Mouse (Mus musculus): Measurements from ENCODE around the gene Cib4. TPM values are rescaled to one million over a fixed set of nuclear protein-coding genes. Genes with fewer than 3 reads are reported as not detected.
A peak's percentile ranks its signal among the peaks of the same experiment; 100 is the strongest.

The Cib4 gene
- polyA plus RNA-seq, 1 experiment from 2014 or later = not detected

DNA sequence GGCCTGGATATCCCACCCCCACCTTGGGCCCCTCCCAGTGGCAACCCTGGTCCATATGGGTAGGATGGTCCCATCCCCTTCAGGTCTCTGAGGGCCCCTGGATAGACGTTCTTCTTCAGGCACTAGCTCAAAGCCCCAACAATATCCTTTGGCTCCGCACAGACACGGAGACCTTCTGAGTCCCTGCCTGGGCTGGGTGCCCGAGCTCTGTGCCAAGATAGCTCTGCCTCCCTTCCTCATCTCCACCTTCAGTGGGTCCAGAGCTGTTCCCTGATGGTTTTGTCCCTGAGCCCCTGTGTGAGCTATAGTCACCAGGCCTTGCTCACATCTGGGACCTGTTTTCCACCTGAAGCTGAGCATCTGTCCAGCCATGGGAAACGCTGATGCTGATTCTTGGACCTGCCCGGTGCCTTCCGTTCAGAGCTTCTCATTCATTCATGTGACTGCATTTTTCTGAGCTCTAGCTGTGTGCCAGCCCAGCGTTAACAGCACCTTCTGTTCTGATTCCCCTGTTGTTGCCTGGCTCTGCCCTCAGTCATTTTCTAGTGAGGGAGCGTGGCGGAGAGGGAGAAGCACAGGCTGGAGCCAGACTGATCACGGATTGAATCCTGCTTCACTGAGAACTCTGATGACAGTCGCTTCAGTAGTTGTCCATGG, 32.1 kb upstream of the Cib4 start:
- Histone ChIP-seq H3K4me1 (ENCODE audit: control insufficient read depth, insufficient read depth, low read length) (peaks cover 2% of the 10 kb centered on the region; the same call in 1 of the 2 replicates), H3K9me3 (replicated peaks; ENCODE audit: control insufficient read depth, low read length) (no peaks in the 10 kb centered on the region), H3K9ac (ENCODE audit: low read length) (no peak overlapping the region), H3K27ac (ENCODE audit: low read length) (no peak overlapping the region), H3K36me3 (ENCODE audit: control insufficient read depth, insufficient read depth, low read length) (no peaks in the 10 kb centered on the region), H3K4me3 (replicated peaks; ENCODE audit: low read length) (no peak overlapping the region), H3K27me3 (ENCODE audit: control insufficient read depth, insufficient read depth, low read length) (no peaks in the 10 kb centered on the region), H3K4me2 (ENCODE audit: low read depth, low read length) (no peak overlapping the region)
- ATAC-seq (ENCODE audit: insufficient read depth, low FRiP score) = no peak
- 80% methylated on average over 12 of the region's 12 CpGs for WGBS

- Histone ChIP-seq H3K4me2 (ENCODE audit: low read depth, low read length) (no peak overlapping the region), H3K4me3 (replicated peaks; ENCODE audit: low read length) (no peak overlapping the region), H3K9me3 (replicated peaks; ENCODE audit: control insufficient read depth, low read length) (no peaks in the 10 kb centered on the region), H3K27me3 (ENCODE audit: control insufficient read depth, insufficient read depth, low read length) (no peaks in the 10 kb centered on the region), H3K4me1 (ENCODE audit: control insufficient read depth, insufficient read depth, low read length) (peaks cover 2% of the 10 kb centered on the region; the same call in 1 of the 2 replicates), H3K9ac (ENCODE audit: low read length) (no peak overlapping the region), H3K36me3 (ENCODE audit: control insufficient read depth, insufficient read depth, low read length) (no peaks in the 10 kb centered on the region), H3K27ac (ENCODE audit: low read length) (no peak overlapping the region)
- ATAC-seq (ENCODE audit: insufficient read depth, low FRiP score) = no peak
- 68% methylated on average over 9 of the region's 9 CpGs for WGBS
These were observed 31.6 kb upstream of the Cib4 start for GRCm38 (mm10) chr5:30577251-30577650.

GRCm38 (mm10) chr5:30576233-30576632, 30.6 kb upstream of the Cib4 start:
- H3K4me3 ChIP-seq (replicated peaks; ENCODE audit: low read length) = no peak overlapping the region
- no peak overlapping the region for H3K9ac ChIP-seq (ENCODE audit: low read length)
- no peaks in the 10 kb centered on the region for H3K9me3 ChIP-seq (replicated peaks; ENCODE audit: control insufficient read depth, low read length)
- WGBS = 80% methylated on average over 7 of the region's 7 CpGs
- ATAC-seq (ENCODE audit: insufficient read depth, low FRiP score) = no peak
- no peak overlapping the region for H3K4me2 ChIP-seq (ENCODE audit: low read depth, low read length)
- H3K4me1 ChIP-seq (ENCODE audit: control insufficient read depth, insufficient read depth, low read length) = peaks cover 2% of the 10 kb centered on the region; the same call in 1 of the 2 replicates
- H3K36me3 ChIP-seq (ENCODE audit: control insufficient read depth, insufficient read depth, low read length) = no peaks in the 10 kb centered on the region
- no peak overlapping the region for H3K27ac ChIP-seq (ENCODE audit: low read length)
- H3K27me3 ChIP-seq (ENCODE audit: control insufficient read depth, insufficient read depth, low read length) = no peaks in the 10 kb centered on the region

GRCm38 (mm10) chr5:30574367-30574766, 28.7 kb upstream of the Cib4 start:
- H3K27me3 ChIP-seq (ENCODE audit: control insufficient read depth, insufficient read depth, low read length) = no peaks in the 10 kb centered on the region
- H3K4me2 ChIP-seq (ENCODE audit: low read depth, low read length) = no peak overlapping the region
- H3K4me1 ChIP-seq (ENCODE audit: control insufficient read depth, insufficient read depth, low read length) = peaks cover 2% of the 10 kb centered on the region; the same call in 1 of the 2 replicates
- no peaks in the 10 kb centered on the region for H3K36me3 ChIP-seq (ENCODE audit: control insufficient read depth, insufficient read depth, low read length)
- no peak for ATAC-seq (ENCODE audit: insufficient read depth, low FRiP score)
- H3K4me3 ChIP-seq (replicated peaks; ENCODE audit: low read length) = no peak overlapping the region
- H3K9ac ChIP-seq (ENCODE audit: low read length) = no peak overlapping the region
- H3K9me3 ChIP-seq (replicated peaks; ENCODE audit: control insufficient read depth, low read length) = no peaks in the 10 kb centered on the region
- WGBS = 82% methylated on average over 8 of the region's 8 CpGs
- no peak overlapping the region for H3K27ac ChIP-seq (ENCODE audit: low read length)

DNA sequence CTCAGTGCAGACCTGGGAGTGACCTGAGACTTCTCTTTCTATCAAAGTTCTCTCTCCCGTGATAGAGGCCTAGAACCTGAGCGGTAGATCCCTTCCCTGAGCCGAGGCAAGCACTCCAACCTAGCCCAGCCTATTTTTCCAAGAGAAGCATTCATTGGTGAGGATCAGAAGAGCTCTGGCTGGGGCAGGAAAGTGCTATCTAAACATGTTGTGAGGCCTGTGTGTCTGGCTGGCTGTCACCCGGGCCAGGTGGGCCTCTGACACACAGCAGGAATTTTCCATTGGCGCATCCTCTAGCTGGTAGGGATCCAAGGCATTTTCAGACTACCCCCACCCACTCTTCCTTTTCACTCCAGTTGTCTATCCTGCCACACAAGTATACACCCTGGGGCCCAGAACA, 26.2 kb upstream of the Cib4 start:
- Histone ChIP-seq H3K9me3 (replicated peaks; ENCODE audit: control insufficient read depth, low read length) (no peaks in the 10 kb centered on the region), H3K9ac (ENCODE audit: low read length) (no peak overlapping the region)
- 0 out of 2 replicates have a peak, but pooled peaks have one; percentile 26 for ATAC-seq (ENCODE audit: insufficient read depth, low FRiP score)

DNA sequence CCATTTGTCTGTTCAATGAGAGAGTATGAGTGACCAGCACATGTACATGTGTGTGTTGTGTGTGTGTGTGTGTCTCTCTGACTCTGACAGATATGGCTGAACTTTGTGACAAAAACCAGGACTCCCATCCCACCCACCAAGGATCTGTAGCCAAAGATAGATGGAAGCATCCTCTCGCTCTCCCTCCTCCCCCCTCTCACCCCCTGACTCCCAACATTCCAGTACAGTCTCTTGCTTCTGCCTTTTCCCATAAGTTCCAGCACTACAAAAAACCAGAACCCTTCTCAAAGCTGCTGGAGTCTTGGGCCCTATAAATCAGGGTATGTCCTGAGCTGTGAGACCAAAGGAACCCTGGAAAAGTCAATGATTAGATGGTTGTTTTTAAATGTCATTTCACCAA, 22.8 kb upstream of the Cib4 start:
- Histone ChIP-seq H3K27me3 (ENCODE audit: control insufficient read depth, insufficient read depth, low read length) (no peaks in the 10 kb centered on the region), H3K4me1 (ENCODE audit: control insufficient read depth, insufficient read depth, low read length) (no peaks in the 10 kb centered on the region), H3K36me3 (ENCODE audit: control insufficient read depth, insufficient read depth, low read length) (no peaks in the 10 kb centered on the region), H3K9ac (ENCODE audit: low read length) (no peak overlapping the region), H3K27ac (ENCODE audit: low read length) (no peak overlapping the region), H3K4me3 (replicated peaks; ENCODE audit: low read length) (no peak overlapping the region), H3K9me3 (replicated peaks; ENCODE audit: control insufficient read depth, low read length) (no peaks in the 10 kb centered on the region), H3K4me2 (ENCODE audit: low read depth, low read length) (no peak overlapping the region)
- ATAC-seq (ENCODE audit: insufficient read depth, low FRiP score) = no peak
- 69% methylated on average over 1 of the region's 1 CpGs for WGBS

More for the DNA sequence above, 26.2 kb upstream of the Cib4 start:
- Histone ChIP-seq H3K27ac (ENCODE audit: low read length) (no peak overlapping the region), H3K36me3 (ENCODE audit: control insufficient read depth, insufficient read depth, low read length) (no peaks in the 10 kb centered on the region), H3K27me3 (ENCODE audit: control insufficient read depth, insufficient read depth, low read length) (no peaks in the 10 kb centered on the region), H3K4me2 (ENCODE audit: low read depth, low read length) (no peak overlapping the region), H3K4me1 (ENCODE audit: control insufficient read depth, insufficient read depth, low read length) (no peaks in the 10 kb centered on the region), H3K4me3 (replicated peaks; ENCODE audit: low read length) (no peak overlapping the region)
- WGBS = 57% methylated on average over 5 of the region's 5 CpGs

DNA sequence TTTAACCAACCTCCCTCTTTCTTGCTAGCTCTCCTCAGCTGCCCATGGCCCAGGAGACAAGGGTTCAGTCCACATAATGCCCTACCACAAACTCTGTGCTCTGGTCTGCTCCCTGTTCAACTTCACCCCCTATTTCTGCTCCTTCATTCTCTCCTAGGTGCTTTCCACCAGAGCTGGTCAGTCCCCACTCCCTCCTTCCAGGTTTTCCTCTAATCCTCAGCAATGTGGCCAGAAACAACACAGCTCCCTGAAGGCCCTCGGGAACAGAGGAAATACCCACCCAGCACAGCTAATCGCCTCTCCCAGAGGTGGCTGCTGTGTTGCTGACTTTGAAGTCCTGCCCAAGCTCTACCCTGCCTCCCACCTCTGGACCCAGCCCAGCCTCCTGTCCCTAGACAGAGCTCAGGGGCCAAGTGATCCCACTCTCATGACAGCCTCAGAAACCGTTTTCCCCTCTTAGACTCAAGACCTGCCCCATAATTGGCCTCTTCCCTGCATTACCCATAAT, 14.4 kb upstream of the Cib4 start:
- no peaks in the 10 kb centered on the region for H3K36me3 ChIP-seq (ENCODE audit: control insufficient read depth, insufficient read depth, low read length)
- peaks cover 10% of the 10 kb centered on the region for H3K4me1 ChIP-seq (ENCODE audit: control insufficient read depth, insufficient read depth, low read length)
- no peak overlapping the region for H3K4me3 ChIP-seq (replicated peaks; ENCODE audit: low read length)
- 29% methylated on average over 3 of the region's 3 CpGs for WGBS
- H3K4me2 ChIP-seq (ENCODE audit: low read depth, low read length) = no peak overlapping the region
- no peak overlapping the region; the same call in 1 of the 2 replicates for H3K9ac ChIP-seq (ENCODE audit: low read length)
- H3K9me3 ChIP-seq (replicated peaks; ENCODE audit: control insufficient read depth, low read length) = 0 out of 2 replicates have a peak, but pooled peaks cover 4% of the 10 kb centered on the region
- no peak overlapping the region for H3K27ac ChIP-seq (ENCODE audit: low read length)
- H3K27me3 ChIP-seq (ENCODE audit: control insufficient read depth, insufficient read depth, low read length) = no peaks in the 10 kb centered on the region
- ATAC-seq (ENCODE audit: insufficient read depth, low FRiP score) = no peak

DNA sequence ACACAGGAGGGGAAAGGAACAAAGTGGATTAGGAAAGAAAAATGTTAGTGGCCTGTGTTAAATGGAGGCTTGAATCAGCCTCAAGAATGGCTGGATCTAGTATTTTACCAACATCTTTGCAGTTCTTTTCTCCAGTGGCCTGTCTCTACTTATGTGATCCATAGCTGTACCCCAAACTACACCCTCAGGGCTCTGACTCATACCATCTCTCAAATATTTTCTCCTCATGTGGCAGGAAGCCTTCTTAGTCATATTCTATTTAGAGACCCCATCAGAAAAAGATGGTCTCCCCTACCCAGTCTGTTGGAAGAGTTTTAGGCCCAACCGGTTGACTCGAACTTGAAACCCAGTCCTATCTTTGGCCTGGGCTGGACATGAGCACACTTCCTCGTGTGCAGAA, 13.8 kb upstream of the Cib4 start:
- 86% methylated on average over 3 of the region's 3 CpGs for WGBS
- no peak overlapping the region for H3K4me3 ChIP-seq (replicated peaks; ENCODE audit: low read length)
- no peaks in the 10 kb centered on the region for H3K36me3 ChIP-seq (ENCODE audit: control insufficient read depth, insufficient read depth, low read length)
- H3K4me1 ChIP-seq (ENCODE audit: control insufficient read depth, insufficient read depth, low read length) = peaks cover 10% of the 10 kb centered on the region
- no peak overlapping the region for H3K4me2 ChIP-seq (ENCODE audit: low read depth, low read length)
- H3K27me3 ChIP-seq (ENCODE audit: control insufficient read depth, insufficient read depth, low read length) = no peaks in the 10 kb centered on the region
- ATAC-seq (ENCODE audit: insufficient read depth, low FRiP score) = no peak
- H3K9me3 ChIP-seq (replicated peaks; ENCODE audit: control insufficient read depth, low read length) = 0 out of 2 replicates have a peak, but pooled peaks cover 4% of the 10 kb centered on the region
- no peak overlapping the region for H3K27ac ChIP-seq (ENCODE audit: low read length)
- H3K9ac ChIP-seq (ENCODE audit: low read length) = no peak overlapping the region

DNA sequence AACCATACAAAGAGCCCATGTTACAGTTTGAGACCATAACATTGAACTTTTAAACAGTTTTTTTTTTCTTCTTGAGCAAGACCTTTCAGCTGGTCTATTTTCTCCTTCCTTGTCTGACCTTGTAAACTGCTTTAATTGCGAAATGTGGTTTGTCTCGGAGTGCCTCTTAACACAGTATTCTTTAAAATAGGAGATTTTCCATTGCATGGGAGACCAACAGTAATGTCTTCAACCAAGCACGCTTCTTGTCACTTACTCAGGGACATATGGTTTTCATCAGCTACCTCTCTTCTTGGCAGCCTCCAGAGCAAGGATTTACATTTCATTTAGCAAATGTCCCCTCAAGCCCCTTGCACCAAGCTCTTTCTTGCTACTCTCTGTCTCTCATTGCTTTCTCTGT, 10.6 kb upstream of the Cib4 start:
- H3K4me3 ChIP-seq (replicated peaks; ENCODE audit: low read length) = no peak overlapping the region
- H3K9ac ChIP-seq (ENCODE audit: low read length) = no peak overlapping the region
- no peaks in the 10 kb centered on the region for H3K27me3 ChIP-seq (ENCODE audit: control insufficient read depth, insufficient read depth, low read length)
- H3K36me3 ChIP-seq (ENCODE audit: control insufficient read depth, insufficient read depth, low read length) = no peaks in the 10 kb centered on the region
- 0 out of 2 replicates have a peak, but pooled peaks cover 2% of the 10 kb centered on the region for H3K9me3 ChIP-seq (replicated peaks; ENCODE audit: control insufficient read depth, low read length)
- H3K4me1 ChIP-seq (ENCODE audit: control insufficient read depth, insufficient read depth, low read length) = peaks cover 10% of the 10 kb centered on the region
- peak; percentile 59 for ATAC-seq (ENCODE audit: insufficient read depth, low FRiP score)
- no peak overlapping the region for H3K4me2 ChIP-seq (ENCODE audit: low read depth, low read length)
- 40% methylated on average over 3 of the region's 3 CpGs for WGBS
- peak overlapping the region; percentile 65; the same call in 1 of the 2 replicates for H3K27ac ChIP-seq (ENCODE audit: low read length)

All from stomach, embryonic 16.5 days (tissue).